Comparison of ENCODE assay signal across 15 mouse cellular contexts in genomic region chr13:75733594-75734161, GRCm38 (mm10). TPM values are rescaled to one million over a fixed set of nuclear protein-coding genes. Genes with fewer than 3 reads are reported as not detected.
A peak's percentile ranks its signal among the peaks of the same experiment; 100 is the strongest.
DNase-seq lines count a peak whose midpoint lies in the region; ATAC-seq and TF ChIP-seq lines count a peak whose summit lies in the region.
"Had no signal": no experiment of that assay in that cellular context is flagged by ENCODE, and none has a peak within 500 bp of the region (broad histone marks: within the 10 kb centered on the region; RNA-seq: fewer than 3 reads in every experiment).

No protein-coding gene starts in this region.

- TF ChIP-seq EP300 in MEL (IDR thresholded peaks at IDR 0.05; ENCODE audit: low read depth in 1 of 2, low read length in 2 of 2): peak; percentile 98 to 99

- H3K4me3 ChIP-seq in intestine, embryonic 15.5 days (replicated peaks): no peak overlapping the region
- H3K4me3 ChIP-seq in intestine, postnatal 0 days (ENCODE audit: low read depth, low read length): no peak overlapping the region
- no peak overlapping the region; a peak in 1 of 4 replicates for H3K4me3 ChIP-seq in MEL (ENCODE audit: control insufficient read depth in 1 of 2, insufficient read depth in 1 of 2, low read depth in 2 of 2, low read length in 2 of 2)
- H3K4me3 ChIP-seq in intestine, embryonic 16.5 days (ENCODE audit: low read length): no peak overlapping the region
- H3K4me3 ChIP-seq: hindbrain, embryonic 10.5 days; midbrain, embryonic 12.5 days had no signal

- ATAC-seq in intestine, embryonic 15.5 days: peak; percentile 63; the same call in 1 of the 2 replicates
- ATAC-seq in intestine, postnatal 0 days: no peak
- peak; percentile 85 for ATAC-seq in intestine, embryonic 16.5 days
- peak; percentile 93 for ATAC-seq in megakaryocyte progenitor cell, adult 5-6 weeks (replicated peaks; ENCODE audit: poor library complexity)

- no peak for TF ChIP-seq RAD21 in MEL (IDR thresholded peaks at IDR 0.05; ENCODE audit: low read depth, low read length)

- peak; percentile 93 for DNase-seq in MEL (ENCODE audit: low read depth, low spot score)
- DNase-seq in thymus, postnatal 25 days: no peak
- no peak for DNase-seq in MN1 (ENCODE audit: low spot score)
- DNase-seq in cerebellum, adult 11-12 months: no peak
- DNase-seq: adrenal gland, adult 2 months; kidney, adult 11 months; lung, adult 18-20 months; right cerebral cortex, postnatal 4 days; thymus, adult 18-20 months had no signal

- 66% methylated on average over 3 of the region's 3 CpGs for WGBS in intestine, embryonic 15.5 days
- 61% methylated on average over 3 of the region's 3 CpGs for WGBS in intestine, postnatal 0 days
- 74% methylated on average over 3 of the region's 3 CpGs for WGBS in intestine, embryonic 16.5 days

- H3K36me3 ChIP-seq in intestine, embryonic 15.5 days: no peaks in the 10 kb centered on the region
- H3K36me3 ChIP-seq in intestine, postnatal 0 days (ENCODE audit: control insufficient read depth, insufficient read depth): no peaks in the 10 kb centered on the region
- H3K36me3 ChIP-seq in MEL (ENCODE audit: control insufficient read depth in 1 of 2, insufficient read depth in 2 of 2, low read length in 2 of 2): peaks cover 0 to 64% of the 10 kb centered on the region in 2 experiments; a peak in 3 of 4 replicates
- no peaks in the 10 kb centered on the region for H3K36me3 ChIP-seq in intestine, embryonic 16.5 days (ENCODE audit: control insufficient read depth, insufficient read depth, low read length)
- H3K36me3 ChIP-seq: hindbrain, embryonic 10.5 days; midbrain, embryonic 12.5 days had no signal

- no peaks in the 10 kb centered on the region for H3K27me3 ChIP-seq in intestine, embryonic 15.5 days (replicated peaks)
- no peaks in the 10 kb centered on the region for H3K27me3 ChIP-seq in intestine, postnatal 0 days (replicated peaks; ENCODE audit: control insufficient read depth, insufficient read depth, low read length)
- H3K27me3 ChIP-seq in MEL (ENCODE audit: control insufficient read depth in 1 of 2, insufficient read depth in 2 of 2, low read length in 2 of 2): no peaks in the 10 kb centered on the region
- H3K27me3 ChIP-seq in intestine, embryonic 16.5 days (replicated peaks; ENCODE audit: control insufficient read depth, insufficient read depth, low read length): no peaks in the 10 kb centered on the region
- H3K27me3 ChIP-seq: midbrain, embryonic 12.5 days had no signal

- H3K9me3 ChIP-seq in intestine, embryonic 15.5 days: no peaks in the 10 kb centered on the region
- H3K9me3 ChIP-seq in intestine, postnatal 0 days (ENCODE audit: control insufficient read depth): no peaks in the 10 kb centered on the region
- H3K9me3 ChIP-seq in MEL (replicated peaks; ENCODE audit: insufficient read depth, low read length): no peaks in the 10 kb centered on the region
- H3K9me3 ChIP-seq in intestine, embryonic 16.5 days (ENCODE audit: control insufficient read depth, low read length): no peaks in the 10 kb centered on the region
- H3K9me3 ChIP-seq: hindbrain, embryonic 10.5 days; midbrain, embryonic 12.5 days had no signal

- no peak overlapping the region for H3K27ac ChIP-seq in intestine, embryonic 15.5 days
- no peak overlapping the region for H3K27ac ChIP-seq in intestine, postnatal 0 days (ENCODE audit: low read depth, low read length)
- H3K27ac ChIP-seq in MEL (ENCODE audit: control insufficient read depth, low read depth, low read length): peak overlapping the region; percentile 98
- H3K27ac ChIP-seq in intestine, embryonic 16.5 days (ENCODE audit: low read length): no peak overlapping the region
- H3K27ac ChIP-seq: hindbrain, embryonic 10.5 days; midbrain, embryonic 12.5 days had no signal

- H3K79me2 ChIP-seq in MEL (ENCODE audit: control insufficient read depth, insufficient read depth, low read length, poor library complexity): peaks cover 16% of the 10 kb centered on the region

- TF ChIP-seq POLR2A in MEL (IDR thresholded peaks at IDR 0.05; ENCODE audit: control insufficient read depth in 1 of 2, insufficient read depth in 1 of 2, low read depth in 1 of 2, low read length in 2 of 2, poor library complexity in 1 of 2): peak in 1 of 2 experiments; percentile 36; a peak in 1 of 4 replicates

- 0 out of 2 replicates have a peak, but pooled peaks cover 2% of the 10 kb centered on the region for H3K4me1 ChIP-seq in intestine, embryonic 15.5 days (replicated peaks)
- no peaks in the 10 kb centered on the region for H3K4me1 ChIP-seq in intestine, postnatal 0 days (replicated peaks; ENCODE audit: control insufficient read depth, insufficient read depth, low read length)
- peaks cover 31 to 43% of the 10 kb centered on the region in 2 experiments for H3K4me1 ChIP-seq in MEL (ENCODE audit: control insufficient read depth in 1 of 2, insufficient read depth in 2 of 2, low read length in 2 of 2)
- H3K4me1 ChIP-seq in intestine, embryonic 16.5 days (ENCODE audit: control insufficient read depth, insufficient read depth, low read length): no peaks in the 10 kb centered on the region; the same call in 1 of the 2 replicates
- H3K4me1 ChIP-seq: hindbrain, embryonic 10.5 days; midbrain, embryonic 12.5 days had no signal

- H3K9ac ChIP-seq in intestine, embryonic 15.5 days: no peak overlapping the region
- H3K9ac ChIP-seq in intestine, postnatal 0 days (ENCODE audit: low read depth, low read length): no peak overlapping the region
- no peak overlapping the region; the same call in 1 of the 2 replicates for H3K9ac ChIP-seq in MEL (ENCODE audit: control insufficient read depth, low read depth, low read length, poor library complexity, severe bottlenecking)
- no peak overlapping the region for H3K9ac ChIP-seq in intestine, embryonic 16.5 days (ENCODE audit: low read depth, low read length)
- H3K9ac ChIP-seq: midbrain, embryonic 12.5 days had no signal

- H3K4me2 ChIP-seq in intestine, embryonic 15.5 days (replicated peaks): no peak overlapping the region
- H3K4me2 ChIP-seq in intestine, postnatal 0 days (replicated peaks; ENCODE audit: low read depth): no peak overlapping the region
- no peak overlapping the region for H3K4me2 ChIP-seq in intestine, embryonic 16.5 days (ENCODE audit: low read depth, low read length)
- H3K4me2 ChIP-seq: midbrain, embryonic 12.5 days had no signal

- no peak for TF ChIP-seq CTCF in intestine, postnatal 0 days (IDR thresholded peaks at IDR 0.05; ENCODE audit: low read depth)
- no peak for TF ChIP-seq CTCF in MEL (IDR thresholded peaks at IDR 0.05 in 2 of 3, conservative IDR thresholded peaks at IDR 0.05 in 1 of 3; ENCODE audit: control insufficient read depth in 1 of 3, insufficient read depth in 1 of 3, low read depth in 2 of 3, low read length in 3 of 3, poor library complexity in 1 of 3, severe bottlenecking in 1 of 3)

TF ChIP-seq in MEL, 35 proteins besides CTCF, POLR2A, EP300 and RAD21 (continues in another document):
- TF ChIP-seq SIN3A (IDR thresholded peaks at IDR 0.05; ENCODE audit: low read length) (peak; percentile 95), ZMIZ1 (IDR thresholded peaks at IDR 0.05; ENCODE audit: low read depth, low read length) (no peak), MAZ (IDR thresholded peaks at IDR 0.05; ENCODE audit: low read depth, low read length) (peak; percentile 91; the same call in 1 of the 2 replicates), BHLHE40 (IDR thresholded peaks at IDR 0.05; ENCODE audit: borderline replicate concordance, low read depth, low read length) (peak; percentile 65; the same call in 1 of the 2 replicates), TCF12 (IDR thresholded peaks at IDR 0.05; ENCODE audit: low read depth, low read length) (peak; percentile 98), NELFE (IDR thresholded peaks at IDR 0.05; ENCODE audit: low read depth, low read length) (no peak), MAFK (IDR thresholded peaks at IDR 0.05; ENCODE audit: borderline replicate concordance, low read depth, low read length) (peak; percentile 87), MEF2A (IDR thresholded peaks at IDR 0.05; ENCODE audit: extremely low read depth, insufficient replicate concordance, low read depth, low read length, poor library complexity, severe bottlenecking) (no peak), KAT2A (conservative IDR thresholded peaks at IDR 0.05; ENCODE audit: low read depth, low read length) (no peak), ZNF384 (IDR thresholded peaks at IDR 0.05; ENCODE audit: low read depth, low read length) (peak; percentile 96), GABPA (IDR thresholded peaks at IDR 0.05; ENCODE audit: low read depth, low read length) (peak; percentile 60; the same call in 1 of the 2 replicates), HCFC1 (IDR thresholded peaks at IDR 0.05; ENCODE audit: low read depth, low read length) (0 out of 2 replicates have a peak, but pooled peaks have one; percentile 19), SMC3 (IDR thresholded peaks at IDR 0.05; ENCODE audit: low read depth, low read length) (no peak), ELF1 (IDR thresholded peaks at IDR 0.05; ENCODE audit: low read depth, low read length) (no peak), POLR2AphosphoS2 (IDR thresholded peaks at IDR 0.05; ENCODE audit: low read length) (no peak), USF2 (IDR thresholded peaks at IDR 0.05; ENCODE audit: borderline replicate concordance in 1 of 2, insufficient read depth in 1 of 2, low read depth in 1 of 2, low read length in 2 of 2) (no peak), TBP (IDR thresholded peaks at IDR 0.05; ENCODE audit: low read depth, low read length) (no peak), RCOR1 (IDR thresholded peaks at IDR 0.05; ENCODE audit: low read depth, low read length) (peak; percentile 91), USF1 (IDR thresholded peaks at IDR 0.05; ENCODE audit: low read depth, low read length) (no peak), MYC (IDR thresholded peaks at IDR 0.05; ENCODE audit: low read depth, low read length) (peak; percentile 46; the same call in 1 of the 2 replicates), ZC3H11A (IDR thresholded peaks at IDR 0.05; ENCODE audit: low read depth, low read length) (peak; percentile 9; the same call in 1 of the 2 replicates), GATA1 (IDR thresholded peaks at IDR 0.05; ENCODE audit: low read depth, low read length) (peak; percentile 99), CHD1 (IDR thresholded peaks at IDR 0.05; ENCODE audit: low read depth, low read length) (no peak), JUND (IDR thresholded peaks at IDR 0.05; ENCODE audit: low read depth, low read length) (0 out of 2 replicates have a peak, but pooled peaks have one; percentile 36)

RNA-seq across cellular contexts. Expression of gene Ell2, which starts 27.1 kb away (rescaled TPM):
- 5.7 and 6.3 TPM in 2 replicates for polyA plus RNA-seq in intestine, embryonic 15.5 days (2015; fragmentation: Nextera tagmentation; extraction: Ambion mirVana)
- 3.8 and 4.1 TPM in 2 replicates for polyA plus RNA-seq in intestine, postnatal 0 days (2015; fragmentation: Nextera tagmentation; extraction: Ambion mirVana)
- total RNA-seq in MEL (2012; rRNA removed): 25.0 and 27.7 TPM in 2 replicates
- 10 to 100 TPM; 52.5 to 77.1 TPM for polyA plus RNA-seq in MEL (2012; ENCODE audit: insufficient read depth in 1 of 2, insufficient read length in 2 of 2, low read depth in 1 of 2, low replicate concordance in 2 of 2, missing spikeins in 1 of 2)
- polyA plus RNA-seq in intestine, embryonic 16.5 days (2015; fragmentation: Nextera tagmentation; extraction: Ambion mirVana): 4.3 and 4.9 TPM in 2 replicates
- total RNA-seq in megakaryocyte progenitor cell, adult 5-6 weeks (2015): 10.6 and 13.6 TPM in 2 replicates
- total RNA-seq in megakaryocyte progenitor cell, adult 5-6 weeks (2017): 6.8 and 11.8 TPM in 2 replicates
